Mouse (Mus musculus): ENCODE measurements around the gene Ankra2. TPM values are rescaled to one million over a fixed set of nuclear protein-coding genes. Genes with fewer than 3 reads are reported as not detected.

Ankra2 gene
- polyA plus RNA-seq, 1 experiment from 2014 or later, result 73.4 TPM

GRCm38 (mm10) chr13:98306393-98306792 lies 43.5 kb downstream of the Ankra2 start:
- Histone ChIP-seq H3K27me3 (replicated peaks; ENCODE audit: control insufficient read depth, insufficient read depth, low read length) (no peaks in the 10 kb centered on the region), H3K9ac (ENCODE audit: low read length) (no peak overlapping the region), H3K36me3 (ENCODE audit: control insufficient read depth, insufficient read depth, low read length) (peaks cover 33% of the 10 kb centered on the region), H3K9me3 (replicated peaks; ENCODE audit: control insufficient read depth, low read length) (no peaks in the 10 kb centered on the region), H3K27ac (ENCODE audit: low read depth, low read length) (no peak overlapping the region), H3K4me2 (ENCODE audit: low read length) (no peak overlapping the region), H3K4me1 (ENCODE audit: control insufficient read depth, insufficient read depth, low read length) (no peaks in the 10 kb centered on the region), H3K4me3 (ENCODE audit: low read depth, low read length) (no peak overlapping the region)
- ATAC-seq (peak; percentile 37; the same call in 1 of the 2 replicates), DNase-seq (ENCODE audit: low spot score) (peak; percentile 39)
- 30% methylated on average over 5 of the region's 5 CpGs for WGBS

GRCm38 (mm10) chr13:98306852-98307475 lies 44.1 kb downstream of the Ankra2 start:
- peaks cover 38% of the 10 kb centered on the region for H3K36me3 ChIP-seq (ENCODE audit: control insufficient read depth, insufficient read depth, low read length)
- no peak for ATAC-seq
- 61% methylated on average over 14 of the region's 14 CpGs for WGBS
- H3K4me2 ChIP-seq (ENCODE audit: low read length), result no peak overlapping the region
- peak overlapping the region; percentile 54; the same call in 1 of the 2 replicates for H3K27ac ChIP-seq (ENCODE audit: low read depth, low read length)
- no peak overlapping the region for H3K9ac ChIP-seq (ENCODE audit: low read length)
- no peak overlapping the region for H3K4me3 ChIP-seq (ENCODE audit: low read depth, low read length)
- no peaks in the 10 kb centered on the region for H3K9me3 ChIP-seq (replicated peaks; ENCODE audit: control insufficient read depth, low read length)
- H3K27me3 ChIP-seq (replicated peaks; ENCODE audit: control insufficient read depth, insufficient read depth, low read length), result no peaks in the 10 kb centered on the region
- DNase-seq (ENCODE audit: low spot score), result no peak
- no peaks in the 10 kb centered on the region for H3K4me1 ChIP-seq (ENCODE audit: control insufficient read depth, insufficient read depth, low read length)

DNA sequence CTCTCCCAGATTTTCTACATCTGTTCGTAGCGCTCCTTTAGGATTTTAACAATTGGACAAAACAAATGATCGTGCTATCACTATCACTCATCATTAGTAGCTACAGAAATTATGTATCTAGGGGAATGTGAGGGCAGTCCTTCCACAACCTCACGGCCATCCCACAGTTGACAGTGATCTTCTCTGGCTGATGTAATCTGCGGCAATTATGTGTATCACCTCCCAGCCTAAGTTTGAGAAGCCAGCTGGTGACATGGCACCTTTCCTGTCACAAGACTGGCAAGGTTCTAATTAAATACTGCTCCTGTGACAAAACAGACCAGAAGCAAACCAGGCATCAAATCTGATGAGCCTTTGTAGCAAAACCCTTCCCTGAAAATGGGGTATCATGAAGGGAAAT lies 45.1 kb downstream of the Ankra2 start:
- WGBS, result 82% methylated on average over 5 of the region's 5 CpGs
- H3K4me1 ChIP-seq (ENCODE audit: control insufficient read depth, insufficient read depth, low read length), result no peaks in the 10 kb centered on the region
- no peak for DNase-seq (ENCODE audit: low spot score)
- no peak overlapping the region for H3K9ac ChIP-seq (ENCODE audit: low read length)
- peaks cover 49% of the 10 kb centered on the region for H3K36me3 ChIP-seq (ENCODE audit: control insufficient read depth, insufficient read depth, low read length)
- no peak for ATAC-seq
- no peak overlapping the region for H3K27ac ChIP-seq (ENCODE audit: low read depth, low read length)
- H3K27me3 ChIP-seq (replicated peaks; ENCODE audit: control insufficient read depth, insufficient read depth, low read length), result no peaks in the 10 kb centered on the region
- no peak overlapping the region for H3K4me2 ChIP-seq (ENCODE audit: low read length)
- no peak overlapping the region for H3K4me3 ChIP-seq (ENCODE audit: low read depth, low read length)
- no peaks in the 10 kb centered on the region for H3K9me3 ChIP-seq (replicated peaks; ENCODE audit: control insufficient read depth, low read length)

- Histone ChIP-seq H3K4me1 (ENCODE audit: control insufficient read depth, insufficient read depth, low read length) (no peaks in the 10 kb centered on the region), H3K27ac (ENCODE audit: low read depth, low read length) (no peak overlapping the region), H3K4me3 (ENCODE audit: low read depth, low read length) (no peak overlapping the region), H3K36me3 (ENCODE audit: control insufficient read depth, insufficient read depth, low read length) (peaks cover 56% of the 10 kb centered on the region), H3K4me2 (ENCODE audit: low read length) (no peak overlapping the region), H3K9me3 (replicated peaks; ENCODE audit: control insufficient read depth, low read length) (no peaks in the 10 kb centered on the region), H3K9ac (ENCODE audit: low read length) (no peak overlapping the region), H3K27me3 (replicated peaks; ENCODE audit: control insufficient read depth, insufficient read depth, low read length) (no peaks in the 10 kb centered on the region)
- DNase-seq (ENCODE audit: low spot score), result no peak
- 89% methylated on average over 4 of the region's 4 CpGs for WGBS
- no peak for ATAC-seq
Observed at GRCm38 (mm10) chr13:98308724-98309123, 45.9 kb downstream of the Ankra2 start.

- Histone ChIP-seq H3K4me2 (ENCODE audit: low read length) (no peak overlapping the region), H3K9ac (ENCODE audit: low read length) (no peak overlapping the region), H3K27me3 (replicated peaks; ENCODE audit: control insufficient read depth, insufficient read depth, low read length) (no peaks in the 10 kb centered on the region), H3K4me3 (ENCODE audit: low read depth, low read length) (no peak overlapping the region), H3K36me3 (ENCODE audit: control insufficient read depth, insufficient read depth, low read length) (peaks cover 61% of the 10 kb centered on the region), H3K27ac (ENCODE audit: low read depth, low read length) (no peak overlapping the region), H3K9me3 (replicated peaks; ENCODE audit: control insufficient read depth, low read length) (no peaks in the 10 kb centered on the region), H3K4me1 (ENCODE audit: control insufficient read depth, insufficient read depth, low read length) (peaks cover 14% of the 10 kb centered on the region)
- 96% methylated on average over 5 of the region's 5 CpGs for WGBS
- DNase-seq (ENCODE audit: low spot score) (no peak), ATAC-seq (no peak)
Observed at GRCm38 (mm10) chr13:98311597-98311996, 48.7 kb downstream of the Ankra2 start.

GRCm38 (mm10) chr13:98313631-98314030 lies 50.8 kb downstream of the Ankra2 start:
- no peak for DNase-seq (ENCODE audit: low spot score)
- no peak overlapping the region for H3K4me3 ChIP-seq (ENCODE audit: low read depth, low read length)
- peaks cover 14% of the 10 kb centered on the region for H3K4me1 ChIP-seq (ENCODE audit: control insufficient read depth, insufficient read depth, low read length)
- H3K27me3 ChIP-seq (replicated peaks; ENCODE audit: control insufficient read depth, insufficient read depth, low read length), result no peaks in the 10 kb centered on the region
- 80% methylated on average over 7 of the region's 7 CpGs for WGBS
- peaks cover 53% of the 10 kb centered on the region for H3K36me3 ChIP-seq (ENCODE audit: control insufficient read depth, insufficient read depth, low read length)
- H3K9ac ChIP-seq (ENCODE audit: low read length), result no peak overlapping the region
- no peaks in the 10 kb centered on the region for H3K9me3 ChIP-seq (replicated peaks; ENCODE audit: control insufficient read depth, low read length)
- H3K27ac ChIP-seq (ENCODE audit: low read depth, low read length), result no peak overlapping the region
- H3K4me2 ChIP-seq (ENCODE audit: low read length), result no peak overlapping the region
- ATAC-seq, result no peak

DNA sequence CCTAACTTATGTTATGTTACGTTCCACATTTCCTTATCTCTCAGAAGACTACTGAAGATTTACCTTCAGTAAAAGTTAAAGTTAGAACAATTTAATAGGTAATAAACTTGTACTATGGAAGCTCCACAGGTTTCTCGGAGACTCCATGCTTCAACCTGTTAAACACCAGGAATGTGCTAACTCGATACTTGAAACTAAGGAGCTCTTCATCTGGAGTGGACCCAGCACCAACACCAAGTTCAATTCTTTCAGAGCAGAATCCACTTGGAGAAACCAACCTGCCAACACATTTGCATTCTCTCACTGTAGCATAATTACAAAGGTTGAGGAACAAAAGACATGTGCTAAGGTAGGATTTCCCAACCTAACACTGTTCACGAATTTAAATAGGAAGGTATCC lies 52.2 kb downstream of the Ankra2 start:
- 85% methylated on average over 4 of the region's 4 CpGs for WGBS
- Histone ChIP-seq H3K36me3 (ENCODE audit: control insufficient read depth, insufficient read depth, low read length) (peaks cover 40% of the 10 kb centered on the region), H3K9me3 (replicated peaks; ENCODE audit: control insufficient read depth, low read length) (no peaks in the 10 kb centered on the region), H3K4me3 (ENCODE audit: low read depth, low read length) (no peak overlapping the region; the same call in 1 of the 2 replicates), H3K27me3 (replicated peaks; ENCODE audit: control insufficient read depth, insufficient read depth, low read length) (no peaks in the 10 kb centered on the region), H3K27ac (ENCODE audit: low read depth, low read length) (no peak overlapping the region), H3K9ac (ENCODE audit: low read length) (no peak overlapping the region), H3K4me1 (ENCODE audit: control insufficient read depth, insufficient read depth, low read length) (peaks cover 14% of the 10 kb centered on the region), H3K4me2 (ENCODE audit: low read length) (peak overlapping the region; percentile 58)
- DNase-seq (ENCODE audit: low spot score), result no peak
- no peak for ATAC-seq

- Histone ChIP-seq H3K9me3 (replicated peaks; ENCODE audit: control insufficient read depth, low read length) (no peaks in the 10 kb centered on the region), H3K27ac (ENCODE audit: low read depth, low read length) (peak overlapping the region; percentile 81), H3K4me3 (ENCODE audit: low read depth, low read length) (peak overlapping the region; percentile 98), H3K4me2 (ENCODE audit: low read length) (peak overlapping the region; percentile 58), H3K9ac (ENCODE audit: low read length) (peak overlapping the region; percentile 96), H3K4me1 (ENCODE audit: control insufficient read depth, insufficient read depth, low read length) (peaks cover 14% of the 10 kb centered on the region), H3K27me3 (replicated peaks; ENCODE audit: control insufficient read depth, insufficient read depth, low read length) (no peaks in the 10 kb centered on the region), H3K36me3 (ENCODE audit: control insufficient read depth, insufficient read depth, low read length) (peaks cover 31% of the 10 kb centered on the region)
- no peak for DNase-seq (ENCODE audit: low spot score)
- 0% methylated on average over 16 of the region's 17 CpGs for WGBS
- ATAC-seq, result no peak
Observed at GRCm38 (mm10) chr13:98316140-98316479, 53.2 kb downstream of the Ankra2 start.

- ATAC-seq, result peak; percentile 96
- H3K4me1 ChIP-seq (ENCODE audit: control insufficient read depth, insufficient read depth, low read length), result peaks cover 14% of the 10 kb centered on the region
- no peaks in the 10 kb centered on the region for H3K9me3 ChIP-seq (replicated peaks; ENCODE audit: control insufficient read depth, low read length)
- H3K27ac ChIP-seq (ENCODE audit: low read depth, low read length), result peak within 1 kb of the TSS; percentile 81
- peak within 1 kb of the TSS; percentile 82 for H3K4me2 ChIP-seq (ENCODE audit: low read length)
- no peaks in the 10 kb centered on the region for H3K27me3 ChIP-seq (replicated peaks; ENCODE audit: control insufficient read depth, insufficient read depth, low read length)
- H3K4me3 ChIP-seq (ENCODE audit: low read depth, low read length), result peak within 1 kb of the TSS; percentile 98
- DNase-seq (ENCODE audit: low spot score), result peak; percentile 97
- under 1% methylated on average over 75 of the region's 90 CpGs for WGBS
- H3K36me3 ChIP-seq (ENCODE audit: control insufficient read depth, insufficient read depth, low read length), result peaks cover 25% of the 10 kb centered on the region
- peak within 1 kb of the TSS; percentile 96 for H3K9ac ChIP-seq (ENCODE audit: low read length)
Observed at GRCm38 (mm10) chr13:98316480-98317245, 53.8 kb downstream of the Ankra2 start, which contains the start of gene Btf3. TSS of gene Btf3 (minus strand) at chr13:98317006.
